Mouse (Mus musculus) stomach, embryonic 14.5 days (tissue): Measurements from ENCODE around the gene Slc13a5. TPM values are rescaled to one million over a fixed set of nuclear protein-coding genes. Genes with fewer than 3 reads are reported as not detected.
A peak's percentile ranks its signal among the peaks of the same experiment; 100 is the strongest.

Source experiments
- ATAC-seq: fragments of 200-750 bp; cut with Nextera tagmentation; 2 replicates; pipeline ENCODE4 v1.8.0; 2017; ENCODE audit warnings: low read depth, moderate TSS enrichment; ENCODE audit not compliant: insufficient number of reproducible peaks, insufficient read depth, low FRiP score
- H3K27ac ChIP-seq: fragments of 300-500 bp; sonication (generic); 2 replicates; pipeline ENCODE4 v1.5.1; 2014; ENCODE audit warnings: mild to moderate bottlenecking, low read length, moderate library complexity, mixed read lengths
- H3K27me3 ChIP-seq: fragments of 300-500 bp; sonication (generic); 2 replicates; pipeline ENCODE4 v1.6.1; 2014; ENCODE audit warnings: low read length, control low read depth, mixed read lengths; ENCODE audit not compliant: control insufficient read depth, insufficient read depth
- H3K36me3 ChIP-seq: fragments of 300-500 bp; sonication (generic); 2 replicates; pipeline ENCODE4 v1.6.1; 2014; ENCODE audit warnings: mild to moderate bottlenecking, control low read depth, low read length, moderate library complexity, mixed read lengths; ENCODE audit not compliant: control insufficient read depth, insufficient read depth
- H3K4me1 ChIP-seq: fragments of 300-500 bp; sonication (generic); 2 replicates; pipeline ENCODE4 v1.6.1; 2014; ENCODE audit warnings: low read length, control low read depth, mixed read lengths; ENCODE audit not compliant: control insufficient read depth, insufficient read depth
- H3K4me2 ChIP-seq: fragments of 300-500 bp; sonication (generic); replicated peaks from 2 replicates; pipeline ENCODE4 v1.6.1; 2014; ENCODE audit warnings: low read depth, low read length, control low read depth
- H3K4me3 ChIP-seq: fragments of 300-500 bp; sonication (generic); 2 replicates; pipeline ENCODE4 v1.5.1; 2014; ENCODE audit warnings: low read depth, low read length, control low read depth
- H3K9ac ChIP-seq: fragments of 300-500 bp; sonication (generic); replicated peaks from 2 replicates; pipeline ENCODE4 v1.6.1; 2014; ENCODE audit warnings: low read depth, mild to moderate bottlenecking, control low read depth, low read length, moderate library complexity, mixed read lengths
- H3K9me3 ChIP-seq: fragments of 300-500 bp; sonication (generic); 2 replicates; pipeline ENCODE4 v1.6.1; 2016; ENCODE audit warnings: low read depth, low read length, control low read depth; ENCODE audit not compliant: control insufficient read depth
- WGBS: fragments of 180-500 bp; shearing (Covaris S2); extraction: QIAGEN DNeasy Blood & Tissue Kit; methylation state at CpG from one replicate; pipeline ENCODE4 v1.1.7; 2014; 5-methylcytosine and 5-hydroxymethylcytosine counted together
- polyA plus RNA-seq: library from polyadenylated mRNA; unstranded; fragments of >200 nt; fragmentation: Nextera tagmentation; extraction: Ambion mirVana; gene quantifications from 2 replicates; pipeline ENCODE4 v1.2.1, GENCODE M21; 2014

Gene Slc13a5
- polyA plus RNA-seq, 1 experiment from 2014 or later = 0.49 TPM

DNA sequence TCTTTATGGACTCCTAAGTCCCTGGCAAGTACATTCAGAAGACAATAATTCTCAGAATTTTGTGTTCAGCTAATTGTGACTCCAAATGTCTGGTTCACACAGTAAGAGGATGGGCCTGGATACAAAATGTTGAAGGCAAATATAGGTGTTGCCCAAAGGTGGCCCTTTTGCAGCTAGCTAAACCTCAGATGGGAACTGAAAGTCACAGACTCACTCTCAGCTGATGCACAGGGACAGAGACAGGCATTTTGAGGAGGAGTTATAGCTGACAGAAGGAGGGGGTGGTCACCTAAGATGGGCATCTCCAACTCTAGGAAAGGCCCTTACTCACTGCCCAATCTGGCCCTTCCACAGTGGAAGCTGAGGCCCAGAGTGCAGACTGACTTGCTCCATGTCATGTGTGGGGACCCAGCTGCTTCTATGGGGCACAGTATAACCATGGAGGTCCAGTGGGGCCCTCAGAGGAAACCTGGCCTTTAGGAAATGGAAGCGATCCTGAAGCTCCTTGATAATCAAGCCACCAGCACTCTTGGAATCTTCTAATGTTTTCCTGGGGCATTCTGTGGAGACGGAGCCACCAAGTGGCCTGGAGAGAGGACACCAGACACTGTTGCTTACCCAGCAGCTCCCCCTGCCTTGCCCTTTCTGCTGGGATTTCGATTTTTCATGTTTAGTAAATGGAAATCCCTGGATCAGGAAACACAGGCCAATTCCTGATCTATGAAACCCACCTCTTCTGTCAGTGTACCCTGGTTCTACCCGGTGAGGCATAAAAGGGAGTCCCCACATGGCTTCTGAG, 26.8 kb downstream of the Slc13a5 start:
- Histone ChIP-seq H3K4me3 (no peak overlapping the region), H3K27me3 (no peaks in the 10 kb centered on the region), H3K9ac (no peak overlapping the region), H3K9me3 (no peaks in the 10 kb centered on the region), H3K4me1 (no peaks in the 10 kb centered on the region), H3K36me3 (no peaks in the 10 kb centered on the region), H3K27ac (no peak overlapping the region), H3K4me2 (no peak overlapping the region)
- WGBS = 72% methylated on average over 4 of the region's 4 CpGs
- no peak for ATAC-seq

DNA sequence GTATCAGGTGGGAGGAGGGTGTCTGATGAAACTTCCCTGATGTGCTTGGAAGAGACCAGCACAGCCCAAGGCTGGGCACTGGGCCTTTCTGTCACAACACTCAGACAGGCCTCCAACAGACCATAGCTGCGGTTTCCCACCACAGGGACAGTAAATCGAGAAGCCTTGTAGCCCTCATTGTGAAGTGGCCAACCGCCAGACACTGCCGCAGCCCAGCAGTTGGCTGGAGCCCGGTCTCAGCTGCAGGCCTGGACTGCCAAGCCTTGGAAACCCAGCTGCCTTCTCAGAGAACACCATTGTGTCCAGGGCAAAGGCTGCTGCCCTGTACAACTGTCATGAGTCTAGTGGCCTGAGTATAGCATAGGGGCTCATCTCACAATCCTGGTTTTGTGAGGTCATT, 33.0 kb downstream of the Slc13a5 start:
- H3K9ac ChIP-seq = no peak overlapping the region
- H3K27me3 ChIP-seq = no peaks in the 10 kb centered on the region
- no peaks in the 10 kb centered on the region for H3K4me1 ChIP-seq
- no peak overlapping the region for H3K4me3 ChIP-seq
- H3K36me3 ChIP-seq = no peaks in the 10 kb centered on the region
- 66% methylated on average over 5 of the region's 5 CpGs for WGBS
- no peak overlapping the region for H3K27ac ChIP-seq
- H3K9me3 ChIP-seq = no peaks in the 10 kb centered on the region
- H3K4me2 ChIP-seq = no peak overlapping the region
- no peak for ATAC-seq

GRCm38 (mm10) chr11:72232991-72233390, 34.0 kb downstream of the Slc13a5 start:
- H3K36me3 ChIP-seq = no peaks in the 10 kb centered on the region
- H3K27me3 ChIP-seq = no peaks in the 10 kb centered on the region
- H3K4me2 ChIP-seq = no peak overlapping the region
- no peaks in the 10 kb centered on the region for H3K9me3 ChIP-seq
- H3K4me1 ChIP-seq = no peaks in the 10 kb centered on the region
- no peak overlapping the region for H3K4me3 ChIP-seq
- ATAC-seq = no peak
- no peak overlapping the region for H3K9ac ChIP-seq
- 42% methylated on average over 1 of the region's 1 CpGs for WGBS
- no peak overlapping the region for H3K27ac ChIP-seq

- no peak overlapping the region for H3K9ac ChIP-seq
- no peak overlapping the region for H3K4me3 ChIP-seq
- H3K27me3 ChIP-seq = no peaks in the 10 kb centered on the region
- H3K9me3 ChIP-seq = no peaks in the 10 kb centered on the region
- WGBS = 80% methylated on average over 7 of the region's 7 CpGs
- no peaks in the 10 kb centered on the region for H3K4me1 ChIP-seq
- H3K36me3 ChIP-seq = no peaks in the 10 kb centered on the region
- no peak overlapping the region for H3K27ac ChIP-seq
- ATAC-seq = no peak
- no peak overlapping the region for H3K4me2 ChIP-seq
These were observed 35.0 kb downstream of the Slc13a5 start for GRCm38 (mm10) chr11:72232068-72232467.

- no peak for ATAC-seq
- Histone ChIP-seq H3K9ac (no peak overlapping the region), H3K27me3 (no peaks in the 10 kb centered on the region), H3K36me3 (no peaks in the 10 kb centered on the region), H3K27ac (no peak overlapping the region), H3K4me2 (no peak overlapping the region), H3K9me3 (no peaks in the 10 kb centered on the region), H3K4me3 (no peak overlapping the region), H3K4me1 (no peaks in the 10 kb centered on the region)
- 91% methylated on average over 4 of the region's 4 CpGs for WGBS
These were observed 38.5 kb downstream of the Slc13a5 start for GRCm38 (mm10) chr11:72228513-72228912.

DNA sequence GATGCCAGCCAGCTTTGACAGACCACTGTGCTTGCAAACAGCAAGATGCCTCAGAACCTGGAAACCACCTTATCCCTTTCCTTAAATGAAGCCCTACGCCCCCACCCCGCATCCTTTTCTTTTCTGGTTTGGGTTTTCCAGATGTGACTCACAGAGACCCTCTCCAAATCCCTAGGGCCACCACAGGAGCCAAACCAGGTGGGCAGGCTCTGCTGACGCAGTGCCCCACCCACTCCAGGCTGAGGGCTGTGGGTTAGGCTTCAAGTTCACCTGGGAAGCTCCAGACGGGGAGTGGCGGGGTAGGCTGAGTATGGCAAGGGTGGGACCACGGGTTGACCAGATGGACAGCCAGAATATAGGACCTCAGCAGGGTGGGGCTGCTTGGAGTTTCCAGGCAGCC, 40.1 kb downstream of the Slc13a5 start:
- no peak overlapping the region for H3K27ac ChIP-seq
- WGBS = 81% methylated on average over 6 of the region's 6 CpGs
- no peak overlapping the region for H3K4me2 ChIP-seq
- H3K4me3 ChIP-seq = no peak overlapping the region
- no peaks in the 10 kb centered on the region for H3K4me1 ChIP-seq
- H3K36me3 ChIP-seq = no peaks in the 10 kb centered on the region
- H3K27me3 ChIP-seq = no peaks in the 10 kb centered on the region
- no peak overlapping the region for H3K9ac ChIP-seq
- H3K9me3 ChIP-seq = no peaks in the 10 kb centered on the region
- no peak for ATAC-seq

DNA sequence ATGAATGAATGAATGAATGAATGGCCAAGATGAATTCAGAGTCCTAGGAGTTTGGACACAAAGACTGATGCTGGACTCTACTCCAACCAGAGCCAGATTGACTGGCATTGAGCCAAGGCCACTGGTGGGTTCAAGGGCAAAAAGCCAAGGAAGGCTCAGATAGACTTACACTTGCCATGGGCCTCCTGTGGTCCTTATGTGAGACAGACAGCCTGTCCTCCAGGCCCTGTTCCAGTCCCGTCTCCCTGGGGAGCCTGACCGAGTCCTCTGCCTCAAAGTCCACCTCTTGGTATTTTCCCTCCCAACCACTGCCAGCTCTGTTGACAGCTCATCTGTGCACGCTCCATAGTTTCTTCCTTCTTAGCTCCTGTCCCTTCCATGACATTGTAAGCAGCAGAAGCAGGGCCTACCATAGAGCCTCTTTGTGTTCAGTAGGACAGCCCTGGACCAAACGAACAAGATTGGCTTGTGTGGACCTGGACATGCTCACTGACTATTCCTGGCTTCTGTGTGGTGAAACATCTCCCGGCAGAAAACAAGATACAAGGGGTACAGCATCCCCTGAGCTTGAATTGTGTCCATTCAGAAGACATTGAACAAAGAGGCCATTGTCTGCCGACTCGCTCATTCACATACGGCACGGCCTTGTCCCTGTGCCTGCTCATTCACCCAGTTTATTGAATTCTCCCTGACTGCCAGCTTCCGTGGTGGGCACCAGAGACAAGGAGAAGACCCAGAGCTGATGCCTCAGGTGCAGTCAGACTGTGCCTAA, 40.8 kb downstream of the Slc13a5 start:
- Histone ChIP-seq H3K27me3 (no peaks in the 10 kb centered on the region), H3K36me3 (no peaks in the 10 kb centered on the region), H3K9ac (no peak overlapping the region), H3K4me2 (no peak overlapping the region), H3K4me1 (no peaks in the 10 kb centered on the region), H3K27ac (no peak overlapping the region), H3K9me3 (no peaks in the 10 kb centered on the region), H3K4me3 (no peak overlapping the region)
- WGBS = 83% methylated on average over 10 of the region's 10 CpGs
- 0 out of 2 replicates have a peak, but pooled peaks have one; percentile 10 for ATAC-seq

DNA sequence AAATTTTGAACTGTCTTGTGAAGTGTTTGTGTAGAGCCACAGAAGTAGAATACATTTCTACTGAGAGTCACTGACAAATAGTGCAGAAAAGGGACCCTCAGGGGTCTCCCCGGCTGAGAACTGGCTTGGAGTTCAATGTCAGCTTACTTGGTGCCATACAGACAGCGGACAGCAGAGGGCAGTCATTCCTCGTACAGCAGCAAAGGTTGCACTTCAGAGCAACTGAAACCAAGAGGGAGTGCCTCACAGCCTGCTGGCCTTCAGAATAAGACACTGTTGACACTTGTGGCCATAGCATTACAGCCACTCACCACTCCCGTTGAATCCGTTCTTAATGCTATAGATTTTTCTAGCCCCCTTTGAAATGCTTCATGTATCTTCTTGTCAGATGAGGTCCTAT, 42.2 kb downstream of the Slc13a5 start:
- Histone ChIP-seq H3K4me3 (no peak overlapping the region), H3K4me2 (no peak overlapping the region), H3K27me3 (no peaks in the 10 kb centered on the region), H3K27ac (no peak overlapping the region), H3K9ac (no peak overlapping the region), H3K9me3 (no peaks in the 10 kb centered on the region), H3K4me1 (no peaks in the 10 kb centered on the region), H3K36me3 (no peaks in the 10 kb centered on the region)
- ATAC-seq = no peak
- WGBS = 14% methylated on average over 5 of the region's 5 CpGs
